9 mouse cellular contexts compared by ENCODE assay signal in genomic region chr12:72461894-72462530, GRCm38 (mm10). TPM values are rescaled to one million over a fixed set of nuclear protein-coding genes. Genes with fewer than 3 reads are reported as not detected.
A peak's percentile ranks its signal among the peaks of the same experiment; 100 is the strongest.
DNase-seq lines count a peak whose midpoint lies in the region; ATAC-seq and TF ChIP-seq lines count a peak whose summit lies in the region.
"Had no signal": no experiment of that assay in that cellular context is flagged by ENCODE, and none has a peak within 500 bp of the region (broad histone marks: within the 10 kb centered on the region; RNA-seq: fewer than 3 reads in every experiment).

No protein-coding gene starts in this region.

- intact Hi-C loops in heart, postnatal 14 days (cut with DNase I) = loop anchor here (1.0 to 10.0 kb wide), 4 partner anchors 60 to 513 kb away; no protein-coding TSS in a partner anchor

- WGBS in midbrain, embryonic 10.5 days = 51% methylated on average over 5 of the region's 5 CpGs
- 43% methylated on average over 5 of the region's 5 CpGs for WGBS in midbrain, embryonic 16.5 days
- 42% methylated on average over 5 of the region's 5 CpGs for WGBS in small intestine, adult 2 months

- H3K27ac ChIP-seq in midbrain, embryonic 10.5 days (replicated peaks) = no peak overlapping the region
- no peak overlapping the region for H3K27ac ChIP-seq in midbrain, embryonic 16.5 days (ENCODE audit: low read length)
- no peak overlapping the region for H3K27ac ChIP-seq in small intestine, adult 2 months (ENCODE audit: insufficient read depth, low read depth, low read length)
- H3K27ac ChIP-seq: stomach, embryonic 15.5 days had no signal

- H3K36me3 ChIP-seq in midbrain, embryonic 10.5 days = no peaks in the 10 kb centered on the region
- no peaks in the 10 kb centered on the region for H3K36me3 ChIP-seq in midbrain, embryonic 16.5 days (ENCODE audit: control insufficient read depth, insufficient read depth, low read length)
- H3K36me3 ChIP-seq in small intestine, adult 2 months (ENCODE audit: control insufficient read depth, insufficient read depth, low read length) = no peaks in the 10 kb centered on the region
- H3K36me3 ChIP-seq: stomach, embryonic 15.5 days had no signal

- DNase-seq in midbrain, embryonic 10.5 days (ENCODE audit: low spot score) = peak; percentile 57
- peak; percentile 79 for DNase-seq in adrenal gland, postnatal 10 days
- peak; percentile 67 for DNase-seq in embryo, embryonic 11.5 days (ENCODE audit: low read depth, low spot score)
- DNase-seq in heart, postnatal 14 days = peak; percentile 68 to 79
- DNase-seq in layer of hippocampus, postnatal 36 days = peak; percentile 12 to 41
- peak; percentile 31 to 73 for DNase-seq in lung, postnatal 4 days

- ATAC-seq in midbrain, embryonic 16.5 days = no peak

- H3K27me3 ChIP-seq in midbrain, embryonic 10.5 days (ENCODE audit: low read depth, poor library complexity, severe bottlenecking) = no peaks in the 10 kb centered on the region
- no peaks in the 10 kb centered on the region for H3K27me3 ChIP-seq in midbrain, embryonic 16.5 days (ENCODE audit: control insufficient read depth, insufficient read depth, low read depth, low read length)
- no peaks in the 10 kb centered on the region for H3K27me3 ChIP-seq in small intestine, adult 2 months (ENCODE audit: control insufficient read depth, insufficient read depth, low read length)
- H3K27me3 ChIP-seq: stomach, embryonic 15.5 days had no signal

- TF ChIP-seq CTCF in small intestine, adult 2 months (IDR thresholded peaks at IDR 0.05; ENCODE audit: extremely low read depth, insufficient read length, insufficient replicate concordance, low read depth, low read length) = peak; percentile 36; the same call in 1 of the 2 replicates

- no peak for TF ChIP-seq POLR2A in small intestine, adult 2 months (IDR thresholded peaks at IDR 0.05; ENCODE audit: low read depth, low read length)

- no peak overlapping the region for H3K4me2 ChIP-seq in midbrain, embryonic 16.5 days (ENCODE audit: low read length)
- H3K4me2 ChIP-seq: stomach, embryonic 15.5 days had no signal

- H3K4me3 ChIP-seq in midbrain, embryonic 10.5 days = no peak overlapping the region
- no peak overlapping the region for H3K4me3 ChIP-seq in midbrain, embryonic 16.5 days (ENCODE audit: low read depth, low read length)
- no peak overlapping the region for H3K4me3 ChIP-seq in small intestine, adult 2 months (ENCODE audit: low read depth, low read length)
- H3K4me3 ChIP-seq: stomach, embryonic 15.5 days had no signal

- no peaks in the 10 kb centered on the region for H3K9me3 ChIP-seq in midbrain, embryonic 10.5 days (replicated peaks)
- H3K9me3 ChIP-seq in midbrain, embryonic 16.5 days (replicated peaks; ENCODE audit: control insufficient read depth, low read length, poor library complexity, severe bottlenecking) = no peaks in the 10 kb centered on the region
- H3K9me3 ChIP-seq: stomach, embryonic 15.5 days had no signal

- H3K4me1 ChIP-seq in midbrain, embryonic 10.5 days = 0 out of 2 replicates have a peak, but pooled peaks cover 4% of the 10 kb centered on the region
- no peaks in the 10 kb centered on the region for H3K4me1 ChIP-seq in midbrain, embryonic 16.5 days (ENCODE audit: control insufficient read depth, insufficient read depth, low read length)
- no peaks in the 10 kb centered on the region for H3K4me1 ChIP-seq in small intestine, adult 2 months (ENCODE audit: control insufficient read depth, insufficient read depth, insufficient read length, low read length)
- H3K4me1 ChIP-seq: stomach, embryonic 15.5 days had no signal

- no peak overlapping the region for H3K9ac ChIP-seq in midbrain, embryonic 16.5 days (ENCODE audit: low read depth, low read length)
- H3K9ac ChIP-seq: stomach, embryonic 15.5 days had no signal

RNA-seq across cellular contexts. Expression of gene Lrrc9, which starts 20.3 kb away (rescaled TPM):
- polyA plus RNA-seq in midbrain, embryonic 10.5 days (2016; fragmentation: Nextera tagmentation; extraction: Ambion mirVana) = 0.86 and 1.3 TPM in 2 replicates
- 4.0 and 4.8 TPM in 2 replicates for polyA plus RNA-seq in midbrain, embryonic 16.5 days (2015; fragmentation: Nextera tagmentation; extraction: Ambion mirVana)
- total RNA-seq in adrenal gland, postnatal 10 days (2021) = 1 to 10 TPM; 2.1 to 3.2 TPM
- total RNA-seq in heart, postnatal 14 days (2021) = under 1 TPM; 0.15 to 0.36 TPM
- 1 to 10 TPM; 1.3 TPM for total RNA-seq in layer of hippocampus, postnatal 36 days (2021)
- polyA plus RNA-seq in small intestine, adult 2 months (2012; rRNA removed) = 0.09 TPM in 1 of 2 replicates, not detected in the other

RNA-seq across cellular contexts. Expression of gene Rtn1, which starts 53.2 kb away (rescaled TPM):
- 117 and 248 TPM in 2 replicates for polyA plus RNA-seq in midbrain, embryonic 10.5 days (2016; fragmentation: Nextera tagmentation; extraction: Ambion mirVana)
- 3,227 and 3,475 TPM in 2 replicates for polyA plus RNA-seq in midbrain, embryonic 16.5 days (2015; fragmentation: Nextera tagmentation; extraction: Ambion mirVana)
- 10 to 100 TPM; 29.8 to 52.9 TPM for total RNA-seq in adrenal gland, postnatal 10 days (2021)
- total RNA-seq in heart, postnatal 14 days (2021) = 1 to 10 TPM; 5.3 to 8.9 TPM
- 1,000 to 10,000 TPM; 1,352 to 1,459 TPM for total RNA-seq in layer of hippocampus, postnatal 36 days (2021)
- 3.1 and 4.1 TPM in 2 replicates for polyA plus RNA-seq in small intestine, adult 2 months (2012; rRNA removed)

Comparison
In these comparisons a context has a peak if more than half of its experiments do, and no peak if none do; other contexts are left out.
1. DNase-seq: peak in every context shown above with its lines; median percentile 79 in adrenal gland, postnatal 10 days; 74 in heart, postnatal 14 days; 67 in embryo, embryonic 11.5 days; 57 in midbrain, embryonic 10.5 days; 52 in lung, postnatal 4 days; 26 in layer of hippocampus, postnatal 36 days.
2. RNA of gene Rtn1, which starts 53.2 kb away (total RNA-seq): 1,352 to 1,459 TPM in layer of hippocampus, postnatal 36 days; 29.8 to 52.9 TPM in adrenal gland, postnatal 10 days and 5.3 to 8.9 TPM in heart, postnatal 14 days; every median in the first group is over 10 times any median in the second.